ENCODE assay signal across 11 mouse cellular contexts in the genomic region with DNA sequence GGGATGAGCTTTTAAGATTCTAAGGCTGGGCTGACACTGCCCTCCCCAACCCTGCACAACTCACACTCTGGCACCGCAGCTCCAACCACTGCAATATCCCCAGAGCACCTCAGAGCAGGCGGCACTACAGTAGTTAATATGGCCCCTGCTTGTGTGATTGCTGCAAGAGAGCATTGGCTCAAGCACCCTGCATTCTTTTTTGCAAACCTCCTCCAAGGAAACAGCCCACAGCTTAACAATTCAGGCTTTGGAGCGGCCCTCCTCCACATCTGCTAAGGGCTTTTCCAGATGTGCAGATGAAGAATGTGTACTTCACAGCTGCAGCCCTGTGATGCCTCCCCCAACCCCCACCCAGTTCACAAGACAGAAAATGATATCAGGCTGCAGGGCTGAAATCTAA.
DNase-seq lines count a peak whose midpoint lies in the region; ATAC-seq and TF ChIP-seq lines count a peak whose summit lies in the region.
"Had no signal": no experiment of that assay in that cellular context is flagged by ENCODE, and none has a peak within 500 bp of the region (broad histone marks: within the 10 kb centered on the region; RNA-seq: fewer than 3 reads in every experiment).

No protein-coding gene starts in this region.

- no peaks in the 10 kb centered on the region for H3K9me3 ChIP-seq in lung, embryonic 16.5 days (ENCODE audit: control insufficient read depth, low read length)
- no peaks in the 10 kb centered on the region for H3K9me3 ChIP-seq in heart, embryonic 16.5 days (replicated peaks; ENCODE audit: control insufficient read depth, low read length)

- no peak overlapping the region for H3K9ac ChIP-seq in lung, embryonic 16.5 days (ENCODE audit: low read length)
- H3K9ac ChIP-seq in heart, embryonic 16.5 days (ENCODE audit: low read length): no peak overlapping the region

- peak overlapping the region; percentile 19; the same call in 1 of the 2 replicates for H3K27ac ChIP-seq in lung, embryonic 16.5 days (ENCODE audit: low read length)
- peak overlapping the region; percentile 51; the same call in 1 of the 2 replicates for H3K27ac ChIP-seq in heart, embryonic 16.5 days (ENCODE audit: low read length)

- no peaks in the 10 kb centered on the region for H3K27me3 ChIP-seq in lung, embryonic 16.5 days (ENCODE audit: control insufficient read depth, insufficient read depth, low read depth, low read length)
- H3K27me3 ChIP-seq in heart, embryonic 16.5 days (ENCODE audit: control insufficient read depth, insufficient read depth, low read length): no peaks in the 10 kb centered on the region

- H3K4me3 ChIP-seq in lung, embryonic 16.5 days (ENCODE audit: low read length): no peak overlapping the region
- H3K4me3 ChIP-seq in lung, adult 2 months (replicated peaks; ENCODE audit: extremely low read depth, low read depth, low read length): no peak overlapping the region
- no peak overlapping the region for H3K4me3 ChIP-seq in heart, embryonic 16.5 days (ENCODE audit: low read length)

- 36% methylated on average over 3 of the region's 3 CpGs for WGBS in lung, embryonic 16.5 days
- WGBS in lung, adult 2 months: 58% methylated on average over 3 of the region's 3 CpGs
- 58% methylated on average over 3 of the region's 3 CpGs for WGBS in heart, embryonic 16.5 days

- ATAC-seq in lung, embryonic 16.5 days (ENCODE audit: low read depth): peak; percentile 32; the same call in 1 of the 2 replicates
- ATAC-seq in heart, embryonic 16.5 days (replicated peaks; ENCODE audit: extremely low read depth, insufficient read depth, low FRiP score): peak; percentile 34; the same call in 1 of the 2 replicates

- H3K4me1 ChIP-seq in lung, embryonic 16.5 days (replicated peaks; ENCODE audit: control insufficient read depth, insufficient read depth, low read length): peaks cover 27% of the 10 kb centered on the region
- H3K4me1 ChIP-seq in lung, adult 2 months (ENCODE audit: control insufficient read depth, insufficient read depth, low read length): peaks cover 11% of the 10 kb centered on the region
- H3K4me1 ChIP-seq in heart, embryonic 16.5 days (ENCODE audit: control insufficient read depth, insufficient read depth, low read length): peaks cover 33% of the 10 kb centered on the region

- no peak overlapping the region for H3K4me2 ChIP-seq in lung, embryonic 16.5 days (ENCODE audit: low read depth, low read length)
- H3K4me2 ChIP-seq in heart, embryonic 16.5 days (ENCODE audit: low read depth, low read length): no peak overlapping the region

- no peak for TF ChIP-seq POLR2A in lung, adult 2 months (IDR thresholded peaks at IDR 0.05; ENCODE audit: borderline replicate concordance, extremely low read depth, low read depth, low read length)

- H3K36me3 ChIP-seq in lung, embryonic 16.5 days (ENCODE audit: control insufficient read depth, insufficient read depth, low read length): 0 out of 2 replicates have a peak, but pooled peaks cover 2% of the 10 kb centered on the region
- peaks cover 17% of the 10 kb centered on the region for H3K36me3 ChIP-seq in heart, embryonic 16.5 days (ENCODE audit: control insufficient read depth, insufficient read depth)

- no peak for TF ChIP-seq CTCF in lung, adult 2 months (IDR thresholded peaks at IDR 0.05; ENCODE audit: insufficient read depth, low read length)

- DNase-seq in lung, adult 2 months: no peak
- peak; percentile 56 for DNase-seq in gastrocnemius, adult 18-20 months (ENCODE audit: low spot score)
- DNase-seq in skeletal muscle tissue, adult 2 months (ENCODE audit: low read depth, low spot score): peak; percentile 75
- no peak for DNase-seq in urinary bladder, postnatal 36 days (ENCODE audit: low spot score in 2 of 2)
- no peak for DNase-seq in spleen, adult 12 weeks (ENCODE audit: low spot score)
- DNase-seq: cerebellum, postnatal 14 days; kidney, adult 18-20 months; left cerebral cortex, postnatal 4 days; thymus, postnatal 14 days had no signal

Comparison
In these comparisons a context has a peak if more than half of its experiments do, and no peak if none do; other contexts are left out.
1. DNase-seq: peak in gastrocnemius, adult 18-20 months (single experiment) and skeletal muscle tissue, adult 2 months (single experiment); none in lung, adult 2 months (single experiment), urinary bladder, postnatal 36 days (0 of 2) and spleen, adult 12 weeks (single experiment).